Mouse (Mus musculus): ENCODE measurements around the gene Adprh. TPM values are rescaled to one million over a fixed set of nuclear protein-coding genes. Genes with fewer than 3 reads are reported as not detected.
"Not testable (repeated sequence)": the region's sequence is repeated elsewhere in the genome, so short reads cannot be mapped to it uniquely, and the experiment has no call there.

The Adprh gene
- total RNA-seq (2021) = 10 to 100 TPM; 61.6 to 63.2 TPM
- long read RNA-seq, experiment 1, transcript Adprh-201 (4 exons, 2,966 nt) = major isoform, 208 of 218 reads
- long read RNA-seq, experiment 1, partial matches to known transcripts = 7 of 218 reads
- long read RNA-seq, experiment 1, other reads (novel, unspliced or antisense) = 3 of 218 reads
- long read RNA-seq, experiment 2, transcript Adprh-201 (4 exons, 2,966 nt) = major isoform, 163 of 173 reads
- long read RNA-seq, experiment 2, partial matches to known transcripts = 10 of 173 reads
- long read RNA-seq, experiment 2, other reads (novel, unspliced or antisense) = 0 of 173 reads

DNA sequence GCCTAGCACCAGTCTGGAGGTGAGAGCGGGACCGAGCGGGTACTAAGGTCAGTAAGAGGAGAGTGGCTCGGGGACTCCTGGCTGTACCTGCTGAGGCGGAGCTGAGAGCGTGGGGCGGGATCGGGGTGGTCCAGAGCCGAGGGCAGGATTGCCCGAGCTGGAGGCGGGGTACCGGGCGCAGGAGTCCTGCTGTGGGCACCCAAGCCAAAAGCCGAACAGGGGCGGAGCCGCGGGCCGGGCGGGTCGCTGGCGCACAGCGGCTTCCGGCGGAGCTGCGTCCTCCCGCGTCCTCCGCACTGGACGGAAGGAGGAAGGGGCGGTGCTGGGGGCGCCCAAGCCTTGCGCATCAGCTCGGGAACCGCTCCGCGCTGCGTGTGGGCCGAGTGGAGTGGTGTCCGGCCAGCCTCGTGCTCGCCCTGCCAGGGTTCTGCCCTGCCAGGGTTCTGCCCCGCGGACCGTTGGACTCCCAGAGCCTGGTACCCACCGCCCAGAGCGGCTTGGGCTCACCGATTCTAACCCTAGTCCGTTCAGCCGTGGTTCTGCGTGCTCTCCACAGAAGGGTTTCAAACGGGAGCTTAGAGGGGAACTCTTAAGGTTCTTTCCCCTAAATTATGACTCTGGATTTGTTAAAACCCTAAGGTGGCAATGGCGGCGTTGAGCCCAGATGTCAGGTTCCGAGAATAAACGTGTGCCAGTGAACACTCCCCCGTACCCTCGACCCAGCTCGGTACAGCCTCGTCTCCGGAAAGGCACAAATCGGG lies at the start of gene Adprh:
TSS of gene Adprh (minus strand) at position 262 of the 761 bp plus-strand sequence.
- peak; percentile 88 to 92 for DNase-seq (ENCODE audit: low spot score in 2 of 2)

DNA sequence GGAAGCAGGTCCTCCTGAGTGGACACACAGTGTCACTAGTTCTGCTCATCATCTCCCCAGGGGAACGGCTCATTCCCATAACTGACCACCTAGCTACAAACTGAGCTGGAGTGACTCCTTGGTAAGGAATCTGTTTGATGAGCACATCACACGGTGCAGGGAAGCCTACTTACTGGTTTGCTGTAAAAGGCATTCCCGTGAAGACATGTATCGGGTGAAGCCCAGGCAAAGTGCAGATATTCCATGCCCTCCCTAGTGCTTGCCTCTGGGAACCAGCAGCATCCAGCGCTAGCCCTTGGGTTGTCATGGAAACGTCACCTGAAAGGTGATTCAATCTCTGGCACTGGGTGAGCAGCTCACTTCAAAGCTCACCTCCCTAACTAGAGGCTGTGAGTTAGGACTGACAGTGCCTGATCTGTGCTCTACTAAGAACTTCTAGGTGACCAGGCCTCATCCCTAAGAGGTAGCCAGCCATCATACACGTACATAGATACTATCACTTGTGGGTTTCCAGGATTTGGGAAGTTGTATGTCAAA lies 44.2 kb upstream of the Adprh start:
- no peak for DNase-seq (ENCODE audit: low spot score in 2 of 2)

DNA sequence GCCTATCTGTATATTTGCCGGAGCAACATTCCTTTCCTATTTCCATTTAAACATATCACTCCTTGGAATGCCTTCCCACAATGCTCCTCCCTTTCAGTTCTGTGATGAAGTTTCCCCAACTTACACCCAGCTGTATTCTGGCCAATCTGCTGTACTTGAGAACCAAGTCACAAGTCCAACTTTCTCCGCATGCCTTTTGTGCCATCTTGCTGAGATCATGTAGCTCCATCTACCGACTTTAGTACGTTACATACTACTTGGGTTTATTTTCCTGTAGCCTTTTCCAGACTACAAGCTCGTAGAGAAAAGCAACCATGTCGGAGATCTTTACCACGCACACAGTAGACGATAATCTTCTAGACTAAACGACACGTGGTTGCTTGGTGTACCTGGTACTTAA lies 41.4 kb upstream of the Adprh start:
- no peak for DNase-seq (ENCODE audit: low spot score in 2 of 2)

DNA sequence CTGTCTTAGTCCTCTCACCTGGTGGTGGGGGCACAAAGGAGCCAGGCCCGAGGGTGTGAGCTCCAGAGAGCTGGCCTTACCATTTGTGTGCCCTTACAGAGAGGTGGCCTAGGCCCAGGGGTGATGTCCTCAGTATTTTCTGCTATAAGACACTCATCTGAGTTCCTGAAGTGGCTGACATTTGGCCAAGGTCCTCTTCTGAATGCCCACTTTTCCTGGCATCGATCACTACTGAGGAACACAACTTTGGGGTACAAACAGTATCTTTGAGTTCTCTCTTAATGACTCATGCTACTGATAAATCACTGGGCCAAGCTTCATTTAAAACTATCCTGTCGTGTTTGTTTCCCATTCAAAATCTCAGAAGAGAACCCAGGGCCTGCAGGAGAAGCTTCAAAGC lies 40.0 kb upstream of the Adprh start:
- no peak for DNase-seq (ENCODE audit: low spot score in 2 of 2)

DNA sequence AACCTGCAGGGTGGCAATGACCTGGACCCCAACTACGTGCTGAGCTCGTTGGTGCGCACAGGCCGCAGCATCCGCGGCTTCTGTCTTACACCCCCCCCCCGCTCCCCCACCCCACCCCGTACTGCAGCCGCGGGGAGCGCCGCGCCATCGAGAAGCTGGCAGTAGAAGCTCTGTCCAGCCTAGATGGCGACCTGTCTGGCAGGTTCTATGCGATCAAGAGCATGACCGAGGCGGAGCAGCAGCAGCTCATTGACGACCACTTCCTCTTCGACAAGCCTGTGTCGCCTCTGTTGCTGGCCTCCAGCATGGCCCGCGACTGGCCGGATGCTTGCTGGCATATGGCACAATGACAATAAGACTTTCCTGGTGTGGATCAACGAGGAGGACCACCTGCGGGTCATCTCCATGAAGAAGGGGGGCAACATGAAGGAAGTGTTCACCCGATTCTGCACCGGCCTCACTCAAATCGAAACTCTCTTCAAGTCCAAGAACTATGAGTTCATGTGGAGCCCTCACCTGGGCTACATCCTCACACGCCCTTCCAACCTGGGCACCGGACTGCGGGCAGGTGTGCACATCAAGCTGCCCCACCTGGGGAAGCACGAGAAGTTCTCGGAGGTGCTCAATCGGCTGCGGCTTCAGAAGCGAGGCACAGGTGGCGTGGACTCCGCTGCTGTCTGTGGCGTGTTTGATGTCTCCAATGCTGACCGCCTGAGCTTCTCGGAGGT lies 31.2 kb upstream of the Adprh start:
- no peak for DNase-seq (ENCODE audit: low spot score in 2 of 2)

DNA sequence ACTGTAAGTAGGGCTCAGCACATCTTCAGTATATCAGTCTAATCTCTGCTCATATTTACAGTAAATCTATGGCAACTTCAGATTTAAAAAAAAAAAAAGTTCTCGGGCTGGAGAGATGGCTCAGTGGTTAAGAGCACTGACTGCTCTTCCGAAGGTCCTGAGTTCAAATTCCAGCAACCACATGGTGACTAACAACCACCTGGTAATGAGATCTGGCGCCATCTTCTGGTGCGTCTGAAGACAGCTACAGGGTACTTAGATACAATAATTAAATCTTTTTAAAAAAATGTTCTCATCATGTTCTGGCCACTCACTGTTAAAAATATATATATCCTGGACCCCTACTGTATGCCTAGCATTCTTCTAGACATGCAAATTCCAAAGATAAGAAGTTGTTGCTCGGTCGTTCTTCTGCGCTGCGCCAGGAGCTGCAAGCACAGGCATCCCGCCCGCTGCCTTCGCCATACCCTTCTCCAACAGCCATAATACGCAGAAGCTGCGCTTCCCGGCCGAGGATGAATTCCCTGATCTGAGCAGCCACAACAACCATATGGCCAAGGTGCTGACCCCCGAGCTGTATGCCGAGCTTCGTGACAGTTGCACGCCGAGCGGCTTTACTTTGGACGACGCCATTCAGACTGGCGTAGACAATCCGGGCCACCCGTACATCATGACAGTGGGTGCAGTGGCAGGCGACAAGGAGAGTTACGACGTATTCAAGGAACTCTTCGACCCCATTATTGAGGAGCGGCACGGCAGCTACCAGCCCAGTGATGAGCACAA lies 30.5 kb upstream of the Adprh start:
- peak; percentile 30 to 48 for DNase-seq (ENCODE audit: low spot score in 2 of 2)

DNA sequence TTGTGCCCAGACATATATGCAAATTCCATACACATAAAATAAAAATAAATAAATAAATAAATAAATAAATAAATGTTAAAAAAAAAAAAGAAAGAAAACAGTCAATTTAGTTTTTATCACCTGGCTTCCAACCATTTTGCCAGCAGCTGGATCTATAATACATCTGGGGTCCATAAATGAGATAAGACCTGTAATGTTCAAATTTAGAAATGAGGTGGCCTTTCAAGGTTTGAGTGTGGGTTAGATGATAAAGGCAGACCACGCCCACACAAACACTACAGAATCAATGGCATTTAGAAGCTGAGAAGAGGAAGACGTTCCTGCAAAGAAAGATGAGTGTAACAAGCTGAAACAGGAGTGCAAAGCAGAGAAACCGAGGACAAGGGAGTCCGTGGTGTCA lies 28.8 kb upstream of the Adprh start:
- no peak for DNase-seq (ENCODE audit: low spot score in 2 of 2)

DNA sequence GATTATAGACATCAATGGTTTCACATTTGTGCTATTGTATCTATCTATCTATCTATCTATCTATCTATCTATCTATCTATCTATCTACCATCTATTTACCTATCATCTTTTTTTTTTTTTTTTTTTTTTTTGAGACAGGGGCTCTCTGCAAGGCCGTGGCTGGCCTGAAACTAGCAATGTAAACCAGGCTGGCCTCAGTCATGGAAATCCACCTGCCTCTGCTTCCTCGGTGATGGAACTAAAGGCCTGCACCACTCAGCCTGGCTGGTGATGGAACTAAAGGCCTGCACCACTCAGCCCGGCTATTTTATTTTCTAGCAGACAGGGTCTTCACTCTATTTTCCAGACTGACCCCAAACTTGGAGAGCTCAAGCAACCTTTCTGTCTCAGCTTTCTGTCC lies 25.8 kb upstream of the Adprh start:
- DNase-seq (ENCODE audit: low spot score in 2 of 2) = no peak

DNA sequence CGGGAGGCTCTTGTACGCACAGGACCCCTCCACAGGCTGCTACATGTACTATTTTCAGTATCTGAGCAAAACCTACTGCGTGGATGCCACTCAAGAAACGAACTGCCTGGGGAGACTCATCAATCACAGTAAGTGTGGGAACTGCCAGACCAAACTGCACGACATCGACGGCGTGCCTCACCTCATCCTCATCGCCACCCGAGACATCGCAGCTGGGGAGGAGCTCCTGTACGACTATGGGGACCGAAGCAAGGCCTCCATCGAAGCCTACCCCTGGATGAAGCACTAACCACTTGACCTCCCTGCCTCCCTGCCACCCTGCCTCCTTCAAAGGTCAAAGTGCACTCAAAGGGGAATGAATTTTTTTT lies 24.7 kb upstream of the Adprh start:
- DNase-seq (ENCODE audit: low spot score in 2 of 2) = not testable (repeated sequence)

DNA sequence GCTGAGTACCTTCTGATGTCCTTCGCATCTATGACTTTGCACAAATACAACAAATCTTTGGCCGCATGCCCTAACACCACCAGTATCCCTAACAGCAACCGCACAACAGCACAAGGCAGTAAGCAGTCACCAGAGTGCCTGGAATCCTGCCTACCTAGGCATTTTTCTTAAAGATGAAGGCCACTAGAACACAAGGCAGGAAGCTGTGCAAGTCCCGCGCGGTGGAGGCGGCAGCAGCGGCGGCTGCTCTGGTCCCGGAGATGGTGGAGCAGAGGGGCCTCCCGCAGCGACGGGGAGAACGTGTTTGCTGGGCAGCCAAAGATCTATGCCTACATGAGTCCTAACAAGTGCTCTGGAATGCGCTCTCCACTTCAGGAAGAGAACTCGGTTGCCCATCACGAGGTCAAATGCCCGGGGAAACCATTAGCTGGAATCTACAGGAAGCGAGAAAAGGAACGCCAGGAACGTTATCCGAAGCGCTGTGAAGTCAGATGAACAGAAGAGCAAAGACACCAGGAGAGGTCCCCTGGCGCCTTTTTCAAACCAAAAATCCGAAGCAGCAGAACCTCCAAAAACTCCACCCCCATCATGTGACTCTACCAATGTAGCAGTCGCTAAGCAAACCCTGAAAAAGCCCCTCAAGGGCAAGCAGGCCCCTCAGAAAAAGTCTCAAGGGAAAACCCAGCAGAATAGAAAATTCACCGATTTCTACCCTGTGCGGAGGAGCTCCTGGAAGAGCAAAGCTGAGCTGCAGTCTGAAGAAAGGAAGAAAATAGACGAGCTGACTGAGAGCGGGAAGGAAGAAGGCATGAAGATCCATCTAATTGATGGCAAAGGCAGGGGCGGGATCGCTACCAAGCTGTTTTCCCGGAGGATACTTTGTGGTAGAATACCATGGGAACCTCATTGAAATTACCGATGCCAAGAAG lies 24.1 kb upstream of the Adprh start:
- peak; percentile 26 to 44 for DNase-seq (ENCODE audit: low spot score in 2 of 2)

DNA sequence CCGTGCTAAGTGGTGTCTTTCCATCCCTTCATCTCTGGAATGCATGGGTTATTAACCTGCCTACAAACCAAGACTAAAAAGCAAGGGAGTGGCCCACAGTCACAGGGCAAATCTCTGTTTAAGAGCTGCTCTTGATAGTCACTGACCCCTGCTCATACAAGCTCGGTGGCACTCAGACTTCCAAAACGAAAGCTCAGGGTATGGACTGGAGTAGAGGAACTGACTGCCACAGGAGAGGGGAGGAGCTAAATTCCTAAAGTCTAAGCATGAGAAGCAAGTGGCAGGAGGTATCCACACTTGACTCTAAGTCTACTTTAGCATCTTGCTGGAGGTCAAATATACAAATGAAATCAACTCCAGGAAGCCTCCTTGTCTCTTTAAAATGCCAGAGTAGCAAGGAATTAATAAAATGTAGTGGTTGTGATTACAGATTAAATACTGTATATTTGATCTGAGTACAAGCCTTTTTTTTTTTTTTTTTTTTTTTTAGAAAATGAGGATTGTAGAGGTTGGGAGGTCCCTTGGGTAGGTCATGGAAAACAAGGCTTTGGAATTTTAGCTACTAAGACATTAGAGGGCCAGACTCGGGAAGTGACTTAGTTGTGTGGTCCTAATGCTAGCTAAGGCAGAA lies 23.3 kb upstream of the Adprh start:
- no peak for DNase-seq (ENCODE audit: low spot score in 2 of 2)

DNA sequence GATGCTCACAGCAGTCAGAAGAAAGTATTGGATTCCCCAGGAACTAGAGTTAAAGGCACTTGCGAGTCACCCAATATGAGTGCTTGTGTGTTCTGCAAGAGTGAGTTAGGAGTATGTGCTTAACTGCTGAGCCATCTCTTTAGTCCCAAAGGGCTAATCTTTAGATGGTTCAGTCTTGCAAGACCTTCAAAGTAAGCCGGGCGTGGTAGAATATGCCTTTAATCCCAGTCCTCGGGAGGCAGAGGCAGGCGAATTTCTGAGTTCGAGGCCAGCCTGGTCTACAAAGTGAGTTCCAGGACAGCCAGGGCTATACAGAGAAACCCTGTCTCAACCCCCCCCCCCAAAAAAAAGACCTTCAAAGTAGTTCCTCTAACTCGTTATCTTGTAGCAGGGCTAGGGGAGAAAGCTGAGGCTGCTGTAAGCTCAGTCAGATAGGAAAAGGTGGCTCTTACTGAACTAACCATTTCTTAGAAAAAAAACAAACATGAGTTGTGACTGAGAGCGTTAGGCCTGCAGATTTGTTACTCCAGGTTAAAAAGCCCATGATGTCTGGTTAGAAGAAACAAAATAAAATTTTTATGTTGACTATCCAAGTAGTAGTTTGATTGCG lies 22.3 kb upstream of the Adprh start:
- no peak for DNase-seq (ENCODE audit: low spot score in 2 of 2)

DNA sequence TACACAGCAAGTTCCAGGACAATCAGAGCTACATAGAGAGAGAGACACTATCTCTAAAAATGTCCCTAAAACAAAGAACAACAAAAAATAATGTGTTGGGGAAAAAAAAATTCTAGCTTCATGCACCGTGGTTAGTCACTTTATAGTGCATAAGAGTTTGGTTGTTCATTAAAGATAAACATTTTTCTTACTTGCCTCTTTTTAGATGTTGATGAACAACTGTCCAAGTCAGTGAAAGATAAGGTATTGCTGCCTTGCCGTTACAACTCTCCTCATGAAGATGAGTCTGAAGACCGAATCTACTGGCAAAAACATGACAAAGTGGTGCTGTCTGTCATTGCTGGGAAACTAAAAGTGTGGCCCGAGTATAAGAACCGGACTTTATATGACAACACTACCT lies 21.2 kb upstream of the Adprh start:
- no peak for DNase-seq (ENCODE audit: low spot score in 2 of 2)

DNA sequence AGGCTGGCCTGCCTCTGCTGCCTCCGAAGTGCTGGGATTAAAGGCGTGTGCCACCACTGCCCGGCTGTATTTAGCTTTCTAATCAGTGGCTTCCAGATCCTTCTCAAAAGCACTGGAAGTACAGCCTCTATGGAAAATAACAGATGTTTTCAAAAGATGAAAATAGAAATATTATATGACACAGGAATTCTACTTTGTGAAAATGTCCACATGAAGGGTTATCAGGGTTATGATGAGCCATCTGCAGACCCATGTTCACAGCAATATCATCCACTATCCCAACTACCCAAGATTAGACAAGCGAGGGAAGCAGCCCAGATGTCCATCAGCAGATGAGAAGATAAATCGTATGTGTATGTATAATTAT lies 20.0 kb upstream of the Adprh start:
- DNase-seq (ENCODE audit: low spot score in 2 of 2) = no peak

DNA sequence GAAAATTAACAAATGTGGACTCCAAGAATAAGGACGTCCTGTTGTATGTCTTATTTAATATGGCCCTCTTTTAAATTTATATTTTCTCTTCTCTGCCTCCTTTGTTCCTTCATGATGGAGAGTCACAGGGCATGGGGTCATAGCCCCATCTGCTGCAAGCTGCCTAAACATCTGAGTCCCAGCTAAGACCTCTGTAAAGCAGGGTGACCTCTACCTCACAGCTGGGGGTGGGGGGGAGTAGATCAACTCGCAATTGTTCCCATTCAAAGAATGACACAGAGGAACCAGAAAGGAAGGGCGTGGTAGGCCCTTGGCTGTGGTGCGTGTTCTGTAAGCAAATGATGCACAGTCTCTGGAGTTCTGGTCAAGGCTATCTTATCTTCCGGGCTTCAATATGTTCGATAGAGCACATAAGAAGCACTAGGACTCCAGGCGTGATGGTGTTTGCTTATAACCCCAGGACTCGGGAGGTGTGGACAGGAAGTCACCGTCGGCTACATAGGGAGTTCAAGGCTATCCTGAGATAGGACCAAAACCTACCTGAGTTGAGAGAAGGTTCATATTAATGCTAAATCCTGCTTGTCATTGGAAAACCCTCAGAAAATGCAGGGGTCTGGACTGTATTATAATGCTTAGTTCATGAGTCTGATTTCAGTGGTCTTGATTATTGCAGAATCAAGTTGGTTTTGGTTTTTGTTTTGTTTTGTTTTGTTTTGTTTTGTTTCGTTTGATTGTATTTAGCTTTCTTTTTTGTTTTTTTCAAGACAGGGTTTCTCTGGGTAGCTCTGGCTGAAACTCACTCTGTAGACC lies 19.4 kb upstream of the Adprh start:
- DNase-seq (ENCODE audit: low spot score in 2 of 2) = no peak

DNA sequence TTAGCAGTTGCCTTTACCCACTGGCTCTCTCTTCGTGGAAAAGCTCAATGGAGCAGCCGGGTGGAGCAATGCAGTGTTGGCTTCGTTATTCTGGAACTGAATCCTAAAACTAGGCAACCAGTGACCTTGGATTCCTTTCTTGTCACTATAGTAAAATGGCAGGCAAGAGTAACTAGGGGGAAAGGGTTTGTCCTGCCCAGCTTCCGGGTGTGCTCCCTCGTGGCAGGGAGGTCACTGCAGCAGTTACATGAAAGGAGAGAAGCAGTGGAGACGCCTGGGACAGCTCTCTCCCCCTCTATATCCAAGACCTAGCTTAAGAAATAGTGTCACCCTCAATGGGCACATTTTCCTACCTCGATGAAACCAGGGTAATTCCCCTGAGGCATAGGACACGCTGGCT lies 16.9 kb upstream of the Adprh start:
- DNase-seq (ENCODE audit: low spot score in 2 of 2) = no peak

DNA sequence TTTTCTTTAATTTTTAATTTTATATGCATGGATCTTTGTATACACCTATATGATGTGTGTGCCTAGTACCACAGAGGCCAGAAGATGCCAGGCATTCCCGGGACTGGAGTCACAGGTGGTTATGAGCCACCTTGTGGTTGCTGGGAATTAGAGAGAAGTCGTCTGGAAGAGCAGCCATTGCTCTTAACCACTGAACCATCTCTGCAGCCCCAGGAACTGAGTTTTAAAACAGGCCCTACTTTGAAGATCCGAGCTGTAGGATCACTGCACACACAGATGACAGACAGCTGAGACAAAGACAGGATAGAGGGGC lies 16.2 kb upstream of the Adprh start:
- DNase-seq (ENCODE audit: low spot score in 2 of 2) = no peak

DNA sequence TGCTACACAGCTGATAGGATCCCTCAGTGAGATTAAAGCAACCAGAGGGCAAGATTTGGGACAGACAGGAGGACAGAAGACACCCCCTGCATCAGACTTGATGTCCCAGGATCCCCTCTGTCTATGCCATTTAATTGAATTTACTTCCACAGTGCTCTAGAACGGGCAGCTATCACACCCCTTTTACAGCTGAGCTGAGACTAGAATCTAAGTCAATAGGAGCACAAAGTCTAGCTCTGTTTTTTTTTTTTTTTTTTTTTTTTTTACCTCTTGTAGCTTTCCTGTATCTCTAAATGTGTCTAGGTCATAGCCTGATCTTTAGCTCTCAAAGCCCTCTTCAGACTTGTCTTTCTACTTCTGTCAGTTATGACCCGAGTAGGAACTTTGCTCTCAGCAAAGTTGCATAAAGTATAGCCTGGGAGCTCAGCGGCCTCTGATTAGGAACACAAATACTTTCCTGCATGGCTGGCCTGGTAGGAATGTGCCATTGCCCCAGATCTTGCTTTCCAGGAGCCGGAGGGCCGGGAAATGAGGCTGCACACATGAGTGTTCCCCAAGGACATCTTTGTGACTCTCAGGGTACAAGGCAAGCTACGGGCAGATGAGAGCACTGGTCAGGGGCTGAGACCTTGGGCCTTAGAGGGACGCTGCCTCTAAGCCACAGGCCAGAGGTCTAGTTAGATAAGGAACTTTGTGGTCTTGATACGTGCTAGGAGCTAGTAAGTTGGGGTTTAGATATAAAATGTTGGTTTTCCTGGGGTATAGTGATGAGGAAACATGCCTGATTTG lies 15.6 kb upstream of the Adprh start:
- no peak for DNase-seq (ENCODE audit: low spot score in 2 of 2)

All from left cerebral cortex, adult 18-20 months (tissue).